Mouse (Mus musculus) embryonic facial prominence, embryonic 11.5 days (tissue): ENCODE measurements at regions not wholly inside any gene's neighbourhood (a gene's known extent, or its start where the extent isn't known, plus 50 kb on each side); places are given as distances from the start of the nearest gene placed in this dataset.

Source experiments
- ATAC-seq: fragments of 200-750 bp; cut with Nextera tagmentation; replicated peaks from 2 replicates; pipeline ENCODE4 v1.8.0; 2017; ENCODE audit warnings: low read depth; ENCODE audit not compliant: insufficient number of reproducible peaks, low FRiP score, low TSS enrichment
- DNase-seq: peaks from one replicate; pipeline ENCODE4 v3.0.0-alpha.2; 2015; ENCODE audit warnings: low spot score
- H3K27ac ChIP-seq: fragments of 300-500 bp; sonication (generic); replicated peaks from 2 replicates; pipeline ENCODE4 v1.5.1; 2014; ENCODE audit warnings: mild to moderate bottlenecking, low read depth, low read length, control low read depth
- H3K27me3 ChIP-seq: fragments of 300-500 bp; sonication (generic); 2 replicates; pipeline ENCODE4 v1.6.1; 2014; ENCODE audit warnings: mild to moderate bottlenecking, low read length, moderate library complexity, mixed read lengths; ENCODE audit not compliant: control insufficient read depth, insufficient read depth
- H3K36me3 ChIP-seq: fragments of 300-500 bp; sonication (generic); replicated peaks from 2 replicates; pipeline ENCODE4 v1.6.1; 2014; ENCODE audit warnings: low read depth, mild to moderate bottlenecking, low read length, moderate library complexity, mixed read lengths; ENCODE audit not compliant: control insufficient read depth, insufficient read depth
- H3K4me1 ChIP-seq: fragments of 300-500 bp; sonication (generic); 2 replicates; pipeline ENCODE4 v1.6.1; 2014; ENCODE audit warnings: low read length, mixed read lengths; ENCODE audit not compliant: control insufficient read depth, insufficient read depth
- H3K4me2 ChIP-seq: fragments of 300-500 bp; sonication (generic); 2 replicates; pipeline ENCODE4 v1.6.1; 2014; ENCODE audit warnings: low read depth, mild to moderate bottlenecking, control low read depth, low read length, moderate library complexity
- H3K4me3 ChIP-seq: fragments of 300-500 bp; sonication (generic); 2 replicates; pipeline ENCODE4 v1.5.1; 2014; ENCODE audit warnings: low read depth, low read length, control low read depth
- H3K9ac ChIP-seq: fragments of 300-500 bp; sonication (generic); replicated peaks from 2 replicates; pipeline ENCODE4 v1.6.1; 2014; ENCODE audit warnings: mild to moderate bottlenecking, control low read depth, low read length
- H3K9me3 ChIP-seq: fragments of 300-500 bp; sonication (generic); replicated peaks from 2 replicates; pipeline ENCODE4 v1.6.1; 2016; ENCODE audit warnings: mild to moderate bottlenecking, low read length, inconsistent platforms, mixed read lengths; ENCODE audit not compliant: control insufficient read depth
- WGBS: fragments of 180-500 bp; shearing (Covaris S2); extraction: QIAGEN DNeasy Blood & Tissue Kit; methylation state at CpG from one replicate; pipeline ENCODE4 v1.1.7; 2014; 5-methylcytosine and 5-hydroxymethylcytosine counted together

DNA sequence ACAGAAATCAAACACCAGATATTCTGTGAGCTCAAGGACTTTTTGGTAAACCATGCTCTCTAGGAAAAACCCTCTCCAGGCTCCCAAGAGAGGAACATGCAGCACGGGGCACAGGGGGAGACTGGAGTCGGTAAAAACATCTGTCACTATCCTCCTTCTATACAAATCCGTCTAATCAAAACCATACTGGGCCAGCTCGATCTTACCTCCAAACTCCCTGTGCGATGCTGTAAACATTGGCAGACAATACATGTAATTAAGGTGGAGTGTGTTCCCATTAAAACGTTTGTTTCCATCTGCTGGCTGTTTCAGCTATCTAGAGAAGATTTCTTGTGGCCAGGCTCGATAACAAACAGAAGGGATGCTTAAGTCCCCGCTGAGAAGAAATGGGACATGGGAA lies 262.9 kb upstream of the Sox9 start:
- H3K9ac ChIP-seq, result no peak overlapping the region
- H3K27ac ChIP-seq, result no peak overlapping the region
- no peaks in the 10 kb centered on the region for H3K36me3 ChIP-seq
- H3K4me1 ChIP-seq, result no peaks in the 10 kb centered on the region
- no peaks in the 10 kb centered on the region for H3K9me3 ChIP-seq
- WGBS, result 38% methylated on average over 8 of the region's 8 CpGs
- H3K4me3 ChIP-seq, result no peak overlapping the region
- ATAC-seq (no peak), DNase-seq (peak; percentile 60)
- H3K27me3 ChIP-seq, result no peaks in the 10 kb centered on the region
- no peak overlapping the region for H3K4me2 ChIP-seq

DNA sequence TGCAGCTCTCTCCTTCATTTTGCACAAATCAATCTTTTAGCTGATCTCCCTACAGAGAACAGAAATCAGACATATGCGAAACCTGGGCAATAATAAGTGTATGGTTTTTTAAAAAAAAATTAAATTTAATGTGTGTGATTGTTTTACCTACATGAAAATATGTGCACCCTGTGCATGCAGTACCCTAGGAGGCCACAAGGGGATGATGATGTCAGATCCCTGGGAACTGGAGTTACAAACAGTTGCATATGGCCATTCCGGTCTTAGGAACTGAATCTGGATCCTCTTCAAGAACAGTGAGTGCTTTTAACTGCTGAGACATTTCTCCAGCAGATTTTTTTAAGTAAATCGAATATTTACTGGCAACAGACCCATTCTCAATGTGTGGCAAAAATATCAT lies 257.0 kb upstream of the Sox9 start:
- H3K9ac ChIP-seq, result no peak overlapping the region
- H3K4me2 ChIP-seq, result no peak overlapping the region
- WGBS, result 91% methylated on average over 3 of the region's 3 CpGs
- ATAC-seq (no peak), DNase-seq (no peak)
- no peaks in the 10 kb centered on the region for H3K27me3 ChIP-seq
- H3K27ac ChIP-seq, result no peak overlapping the region
- H3K4me3 ChIP-seq, result no peak overlapping the region
- H3K4me1 ChIP-seq, result no peaks in the 10 kb centered on the region
- no peaks in the 10 kb centered on the region for H3K36me3 ChIP-seq
- no peaks in the 10 kb centered on the region for H3K9me3 ChIP-seq

DNA sequence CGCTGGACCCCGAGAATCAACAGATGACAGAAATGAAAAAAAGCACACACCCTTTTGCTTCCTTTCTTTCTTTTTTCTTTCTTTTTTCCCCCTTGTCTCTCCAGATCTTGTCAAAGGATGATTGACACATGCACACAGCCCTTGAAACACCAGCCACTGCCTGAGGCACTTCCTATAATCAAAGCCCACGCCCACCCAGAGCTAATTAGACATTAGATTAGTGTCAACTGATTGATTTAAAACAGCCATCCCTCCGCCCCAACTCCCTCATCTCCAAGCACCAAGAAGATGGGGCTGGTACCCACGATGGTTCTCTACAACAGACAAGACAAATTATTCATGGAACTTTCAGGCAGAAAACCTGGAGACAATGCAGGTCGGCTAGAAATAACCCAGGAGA lies 239.5 kb upstream of the Sox9 start:
- no peak overlapping the region for H3K27ac ChIP-seq
- H3K4me2 ChIP-seq, result no peak overlapping the region; the same call in 1 of the 2 replicates
- no peak overlapping the region for H3K9ac ChIP-seq
- ATAC-seq, result no peak
- H3K4me3 ChIP-seq, result no peak overlapping the region
- peak; percentile 49 for DNase-seq
- no peaks in the 10 kb centered on the region for H3K9me3 ChIP-seq
- H3K4me1 ChIP-seq, result no peaks in the 10 kb centered on the region
- H3K27me3 ChIP-seq, result no peaks in the 10 kb centered on the region
- no peaks in the 10 kb centered on the region for H3K36me3 ChIP-seq
- WGBS, result 13% methylated on average over 6 of the region's 6 CpGs

DNA sequence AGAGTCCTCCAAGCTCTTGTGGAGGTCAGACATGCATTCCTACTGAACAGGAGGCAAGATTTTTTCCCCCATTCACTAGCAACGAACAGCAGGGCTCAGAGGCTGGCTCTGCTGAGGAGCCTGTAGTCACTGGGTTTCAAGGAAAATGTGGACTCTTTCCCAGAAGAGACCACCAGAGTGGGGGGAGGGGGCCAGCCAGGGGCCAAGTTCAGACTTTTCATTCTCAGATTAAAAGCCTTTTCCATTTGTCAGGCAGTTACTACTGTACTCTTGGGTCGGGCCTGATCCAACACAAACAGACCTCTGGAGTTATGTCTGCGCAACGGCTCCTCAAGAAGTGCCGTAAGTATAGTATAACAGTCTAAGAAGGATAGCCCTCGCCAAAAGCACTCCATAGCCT lies 238.6 kb upstream of the Sox9 start:
- no peaks in the 10 kb centered on the region for H3K36me3 ChIP-seq
- 65% methylated on average over 6 of the region's 6 CpGs for WGBS
- H3K27me3 ChIP-seq, result no peaks in the 10 kb centered on the region
- H3K4me3 ChIP-seq, result no peak overlapping the region
- peak; percentile 6 for DNase-seq
- no peak overlapping the region for H3K27ac ChIP-seq
- H3K4me2 ChIP-seq, result no peak overlapping the region
- no peaks in the 10 kb centered on the region for H3K4me1 ChIP-seq
- H3K9me3 ChIP-seq, result no peaks in the 10 kb centered on the region
- ATAC-seq, result peak; percentile 18; the same call in 1 of the 2 replicates
- H3K9ac ChIP-seq, result no peak overlapping the region

DNA sequence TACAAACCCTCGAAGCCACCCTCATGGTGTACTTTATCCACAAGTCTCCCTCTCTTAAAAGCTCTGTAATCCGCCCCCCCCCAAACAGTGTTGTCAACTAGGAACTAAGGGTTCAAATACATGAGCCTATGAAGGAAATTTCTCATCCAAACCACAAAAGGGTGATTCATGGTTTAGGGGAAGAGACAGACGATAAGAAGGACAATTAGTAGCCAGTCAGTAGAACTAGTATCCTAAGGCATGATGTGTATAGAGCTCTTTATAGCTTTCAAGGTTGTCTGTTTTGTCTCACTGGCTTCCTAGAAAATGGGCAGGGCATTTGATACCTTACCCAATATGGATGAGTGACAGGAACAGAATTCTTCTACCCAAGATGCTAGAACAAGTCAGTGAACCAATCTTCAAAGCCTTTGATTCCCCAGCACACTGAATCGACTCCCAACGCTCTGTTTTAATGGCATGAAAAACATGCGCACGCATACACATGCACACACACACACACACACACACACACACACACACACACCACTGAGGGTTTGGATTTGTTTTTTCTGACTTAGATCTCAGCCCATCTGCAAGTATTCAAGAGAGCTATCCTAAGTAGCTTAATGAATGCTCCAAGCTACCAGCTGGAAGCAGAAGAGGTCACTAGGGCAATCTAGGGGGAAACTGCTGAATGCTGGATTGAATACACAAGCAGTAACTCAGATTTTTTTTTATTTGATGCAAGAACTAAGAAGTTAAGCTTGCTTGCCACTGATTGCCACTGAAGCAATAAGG lies 236.6 kb upstream of the Sox9 start:
- H3K27me3 ChIP-seq, result no peaks in the 10 kb centered on the region
- no peaks in the 10 kb centered on the region for H3K36me3 ChIP-seq
- DNase-seq (peak; percentile 63), ATAC-seq (no peak)
- no peak overlapping the region for H3K27ac ChIP-seq
- 43% methylated on average over 7 of the region's 7 CpGs for WGBS
- H3K9me3 ChIP-seq, result no peaks in the 10 kb centered on the region
- H3K4me3 ChIP-seq, result no peak overlapping the region
- no peaks in the 10 kb centered on the region for H3K4me1 ChIP-seq
- no peak overlapping the region for H3K4me2 ChIP-seq
- no peak overlapping the region for H3K9ac ChIP-seq

DNA sequence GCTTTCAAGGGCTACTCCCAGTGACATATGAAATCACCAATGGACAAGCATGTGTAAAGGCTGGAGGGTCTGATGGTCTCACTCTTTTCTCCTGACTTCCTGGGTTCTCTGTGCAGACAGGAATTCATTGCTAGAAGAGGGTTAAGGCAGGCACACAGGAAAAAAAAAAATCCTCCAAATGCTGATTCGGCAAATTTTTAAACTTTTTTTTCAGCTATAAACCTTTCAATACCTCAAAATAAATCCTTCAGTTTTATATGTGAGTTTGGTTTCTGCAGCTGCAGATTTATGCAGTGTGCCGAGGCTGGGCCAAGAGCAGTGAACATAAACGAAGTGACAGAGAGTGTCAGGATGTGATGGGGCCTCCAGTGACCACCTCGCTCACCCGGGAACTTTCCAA lies 235.9 kb upstream of the Sox9 start:
- Histone ChIP-seq H3K9me3 (no peaks in the 10 kb centered on the region), H3K9ac (no peak overlapping the region), H3K4me2 (no peak overlapping the region), H3K27ac (no peak overlapping the region), H3K27me3 (no peaks in the 10 kb centered on the region), H3K36me3 (no peaks in the 10 kb centered on the region), H3K4me1 (no peaks in the 10 kb centered on the region), H3K4me3 (no peak overlapping the region)
- ATAC-seq (no peak), DNase-seq (no peak)
- WGBS, result 50% methylated on average over 5 of the region's 5 CpGs

DNA sequence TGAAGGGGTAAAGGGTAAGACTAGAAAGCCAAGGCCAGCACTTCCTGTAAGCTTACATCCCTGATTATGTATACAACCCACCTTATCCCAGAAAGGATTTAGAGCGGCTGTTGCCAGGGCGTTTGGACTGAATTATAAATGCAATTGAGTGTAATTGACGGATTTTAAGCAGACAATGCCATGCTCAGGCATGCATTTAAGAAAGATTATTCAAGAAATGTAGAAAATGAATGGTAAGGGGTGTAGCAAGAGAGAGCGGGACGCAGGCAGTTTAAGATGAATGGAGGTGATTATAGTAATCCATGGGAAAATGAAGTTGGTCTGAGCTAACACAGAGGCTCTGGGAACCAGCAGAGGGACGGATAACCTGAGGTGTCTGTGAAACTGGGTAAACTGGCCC lies 229.2 kb upstream of the Sox9 start:
- no peak for ATAC-seq
- 43% methylated on average over 6 of the region's 6 CpGs for WGBS
- peak; percentile 12 for DNase-seq
- H3K4me3 ChIP-seq, result no peak overlapping the region
- H3K9me3 ChIP-seq, result no peaks in the 10 kb centered on the region
- H3K4me2 ChIP-seq, result no peak overlapping the region
- H3K4me1 ChIP-seq, result no peaks in the 10 kb centered on the region
- H3K27me3 ChIP-seq, result no peaks in the 10 kb centered on the region
- no peaks in the 10 kb centered on the region for H3K36me3 ChIP-seq
- no peak overlapping the region for H3K27ac ChIP-seq
- H3K9ac ChIP-seq, result no peak overlapping the region

DNA sequence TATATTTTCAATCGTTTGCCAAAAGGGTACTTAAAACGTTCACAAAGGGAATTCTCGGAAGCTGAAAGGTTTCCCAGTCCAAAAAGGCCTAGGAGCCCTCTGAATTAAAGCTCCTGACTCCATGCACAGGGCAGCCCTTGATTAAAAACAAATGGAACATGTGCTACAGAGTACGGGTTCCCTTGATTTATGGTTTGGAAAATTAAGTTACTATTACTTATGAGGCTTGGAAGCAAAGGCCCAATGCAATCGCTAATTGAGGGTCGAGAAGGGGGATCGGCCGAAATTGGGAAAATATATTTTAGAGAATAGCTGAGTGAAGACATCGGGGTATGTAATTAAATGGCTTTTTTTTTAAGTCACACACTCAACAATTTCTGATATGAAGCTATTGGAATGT lies 219.0 kb upstream of the Sox9 start:
- DNase-seq (peak; percentile 26), ATAC-seq (no peak)
- H3K4me1 ChIP-seq, result no peaks in the 10 kb centered on the region
- no peaks in the 10 kb centered on the region for H3K9me3 ChIP-seq
- H3K36me3 ChIP-seq, result no peaks in the 10 kb centered on the region
- 70% methylated on average over 9 of the region's 9 CpGs for WGBS
- H3K27ac ChIP-seq, result no peak overlapping the region
- no peak overlapping the region for H3K9ac ChIP-seq
- no peak overlapping the region for H3K4me3 ChIP-seq
- no peaks in the 10 kb centered on the region for H3K27me3 ChIP-seq
- H3K4me2 ChIP-seq, result no peak overlapping the region
